Mouse (Mus musculus): ENCODE data around the gene Hal.

- no peak for TF ChIP-seq MAZ (IDR thresholded peaks at IDR 0.05; ENCODE audit: low read depth, low read length)
- TF ChIP-seq CTCF (conservative IDR thresholded peaks at IDR 0.05 in 1 of 2, IDR thresholded peaks at IDR 0.05 in 1 of 2; ENCODE audit: low read depth in 2 of 2, low read length in 2 of 2) = no peak
- TF ChIP-seq POLR2A (IDR thresholded peaks at IDR 0.05; ENCODE audit: low read depth, low read length) = no peak
- no peak for TF ChIP-seq TBP (conservative IDR thresholded peaks at IDR 0.05; ENCODE audit: low read depth, low read length)
- TF ChIP-seq GABPA (IDR thresholded peaks at IDR 0.05; ENCODE audit: insufficient replicate concordance, low read depth, low read length) = no peak
- TF ChIP-seq ELF1 (IDR thresholded peaks at IDR 0.05; ENCODE audit: low read depth, low read length) = no peak
- no peak for TF ChIP-seq SIN3A (IDR thresholded peaks at IDR 0.05; ENCODE audit: low read length)
Observed at GRCm38 (mm10) chr10:93490451-93490850, 1.9 kb downstream of the Hal start.

All from CH12.LX (cell line).